Mouse (Mus musculus): ENCODE results near the gene Col28a1. TPM values are rescaled to one million over a fixed set of nuclear protein-coding genes. Genes with fewer than 3 reads are reported as not detected.
"Not testable (repeated sequence)": the region's sequence is repeated elsewhere in the genome, so short reads cannot be mapped to it uniquely, and the experiment has no call there.

The Col28a1 gene
- polyA plus RNA-seq, 1 experiment from 2014 or later = 0.21 TPM

DNA sequence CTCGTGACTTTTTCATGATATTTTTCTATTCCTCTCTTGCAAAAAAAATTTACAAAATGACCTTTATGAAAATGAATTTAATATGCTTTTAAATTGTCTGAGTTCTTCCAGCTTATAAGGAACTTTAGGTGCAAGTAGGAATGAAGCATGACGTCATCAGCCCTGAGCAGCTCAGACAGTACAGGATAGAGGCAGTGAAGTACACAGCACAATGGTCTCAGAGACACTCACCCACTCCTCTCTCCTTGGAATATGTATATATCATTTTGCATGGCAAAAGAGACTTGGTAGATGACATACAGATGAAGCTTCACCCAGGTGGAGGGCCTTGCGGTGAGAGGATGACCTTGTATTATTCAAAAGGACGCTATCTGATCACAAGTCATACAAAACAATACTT is 197.7 kb downstream of the Col28a1 start:
- no peak for TF ChIP-seq CTCF (IDR thresholded peaks at IDR 0.05; ENCODE audit: low read depth)
- Histone ChIP-seq H3K36me3 (ENCODE audit: insufficient read depth, low read length) (no peaks in the 10 kb centered on the region), H3K4me3 (replicated peaks; ENCODE audit: low read depth, low read length) (no peak overlapping the region), H3K27me3 (ENCODE audit: insufficient read depth, low read length) (no peaks in the 10 kb centered on the region), H3K27ac (no peak overlapping the region), H3K9me3 (replicated peaks; ENCODE audit: low read length) (no peaks in the 10 kb centered on the region), H3K9ac (ENCODE audit: low read depth, low read length) (no peak overlapping the region), H3K4me2 (ENCODE audit: low read length) (no peak overlapping the region), H3K4me1 (replicated peaks; ENCODE audit: insufficient read depth, low read length) (no peaks in the 10 kb centered on the region)
- no peak for ATAC-seq (replicated peaks; ENCODE audit: low FRiP score, low read depth)
- 91% methylated on average over 4 of the region's 4 CpGs for WGBS
- no peak for DNase-seq (ENCODE audit: low spot score)

DNA sequence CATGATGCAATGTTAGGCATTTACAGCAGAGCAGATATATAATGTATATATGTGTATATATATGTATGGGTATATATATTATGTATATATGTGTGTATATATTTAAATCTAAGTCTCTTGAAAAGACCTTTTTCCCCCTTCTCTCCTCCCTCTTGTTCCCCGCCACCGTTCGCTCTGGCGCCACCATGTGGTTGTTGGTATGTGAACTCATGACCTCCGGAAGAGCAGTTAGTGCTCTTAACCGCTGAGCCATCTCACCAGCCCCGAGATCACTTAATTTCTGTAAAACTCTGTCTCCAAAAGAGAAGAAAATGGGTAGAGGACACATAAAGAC is 208.8 kb downstream of the Col28a1 start:
- ATAC-seq (replicated peaks; ENCODE audit: low FRiP score, low read depth) = no peak
- TF ChIP-seq CTCF (IDR thresholded peaks at IDR 0.05; ENCODE audit: low read depth) = peak; percentile 69
- peak overlapping the region; percentile 42 for H3K4me2 ChIP-seq (ENCODE audit: low read length)
- peak; percentile 52 for DNase-seq (ENCODE audit: low spot score)
- H3K9ac ChIP-seq (ENCODE audit: low read depth, low read length) = no peak overlapping the region
- 43% methylated on average over 7 of the region's 7 CpGs for WGBS
- no peaks in the 10 kb centered on the region for H3K27me3 ChIP-seq (ENCODE audit: insufficient read depth, low read length)
- no peaks in the 10 kb centered on the region for H3K36me3 ChIP-seq (ENCODE audit: insufficient read depth, low read length)
- no peak overlapping the region for H3K27ac ChIP-seq
- H3K4me3 ChIP-seq (replicated peaks; ENCODE audit: low read depth, low read length) = 0 out of 2 replicates have a peak overlapping the region, but pooled peaks have one; percentile 7
- H3K4me1 ChIP-seq (replicated peaks; ENCODE audit: insufficient read depth, low read length) = no peaks in the 10 kb centered on the region
- H3K9me3 ChIP-seq (replicated peaks; ENCODE audit: low read length) = no peaks in the 10 kb centered on the region

DNA sequence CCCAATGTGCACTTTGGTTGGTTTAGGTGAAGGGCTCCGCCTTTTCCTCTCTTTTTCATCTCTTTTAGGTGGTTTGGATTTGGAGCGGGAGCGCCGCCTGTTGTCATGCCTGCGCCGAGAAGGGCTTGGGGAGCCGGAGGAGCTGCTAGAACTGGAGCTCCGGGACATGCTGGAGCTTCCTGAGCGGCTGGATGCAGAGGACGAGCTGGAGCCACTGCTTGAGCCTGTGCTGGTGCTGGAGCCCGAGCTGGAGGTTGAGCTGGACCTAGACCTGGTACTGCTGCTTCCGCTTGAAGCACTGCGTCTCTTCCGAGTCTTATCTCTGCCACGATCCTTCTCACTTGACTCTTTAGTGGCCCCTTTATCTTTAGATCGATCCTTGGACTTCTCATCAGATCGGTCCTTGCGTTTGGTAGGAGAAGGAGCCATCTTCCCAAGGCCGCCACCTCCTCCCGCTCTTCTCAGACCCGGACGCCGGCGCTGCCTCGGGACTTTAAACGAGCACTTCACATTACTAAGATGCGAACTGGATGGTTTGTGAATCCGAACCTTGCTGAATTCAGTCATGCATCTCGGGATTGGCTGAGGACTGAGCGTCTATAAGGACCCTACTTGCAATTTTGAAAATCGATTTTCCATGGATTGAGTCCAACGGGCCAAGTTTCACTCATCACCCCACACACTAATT is 209.3 kb downstream of the Col28a1 start:
- Histone ChIP-seq H3K4me2 (ENCODE audit: low read length) (peak overlapping the region; percentile 42), H3K4me3 (replicated peaks; ENCODE audit: low read depth, low read length) (0 out of 2 replicates have a peak overlapping the region, but pooled peaks have one; percentile 7)
- WGBS = 60% methylated on average over 32 of the region's 32 CpGs
- H3K27me3 ChIP-seq (ENCODE audit: insufficient read depth, low read length); H3K9ac ChIP-seq (ENCODE audit: low read depth, low read length); DNase-seq (ENCODE audit: low spot score); H3K4me1 ChIP-seq (replicated peaks; ENCODE audit: insufficient read depth, low read length); ATAC-seq (replicated peaks; ENCODE audit: low FRiP score, low read depth); H3K36me3 ChIP-seq (ENCODE audit: insufficient read depth, low read length); H3K9me3 ChIP-seq (replicated peaks; ENCODE audit: low read length); H3K27ac ChIP-seq: not testable (repeated sequence)
- peak; percentile 8; the same call in 1 of the 2 replicates for TF ChIP-seq CTCF (IDR thresholded peaks at IDR 0.05; ENCODE audit: low read depth)

DNA sequence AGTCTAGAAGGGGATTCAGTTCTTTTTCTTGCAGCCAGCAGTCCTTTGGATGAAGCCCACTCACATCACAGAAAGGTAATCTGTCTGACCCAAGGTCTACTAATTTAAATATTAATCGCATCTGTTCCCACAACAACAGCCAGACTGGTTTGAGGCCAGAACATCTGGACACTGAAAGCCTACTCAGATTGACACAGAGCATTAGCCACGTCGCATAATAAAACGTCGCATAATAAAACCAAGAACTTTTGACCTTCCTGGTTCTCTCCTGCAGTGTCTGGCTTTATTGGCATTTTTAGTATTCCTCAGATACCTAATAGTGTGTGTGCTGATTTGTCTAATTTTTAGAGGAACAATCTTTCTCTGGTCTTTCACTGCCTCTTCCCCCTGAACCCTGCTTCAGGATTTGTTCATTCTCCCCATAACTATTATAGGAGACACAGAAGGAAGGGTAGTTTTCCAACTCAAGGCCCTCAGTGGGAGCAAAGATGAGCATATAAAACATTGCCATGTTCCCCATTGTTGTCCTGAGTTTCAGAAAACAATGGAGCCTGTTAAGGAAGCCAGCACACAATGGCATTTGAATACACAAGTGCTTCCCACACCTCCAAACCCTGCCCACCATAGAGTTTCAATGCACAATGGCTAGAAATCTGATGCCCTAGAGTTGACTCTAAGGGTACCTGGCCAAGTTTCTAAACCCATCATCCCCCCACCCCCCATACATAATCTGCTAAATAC is 221.2 kb downstream of the Col28a1 start:
- Histone ChIP-seq H3K9ac (ENCODE audit: low read depth, low read length) (no peak overlapping the region), H3K27me3 (ENCODE audit: insufficient read depth, low read length) (no peaks in the 10 kb centered on the region), H3K9me3 (replicated peaks; ENCODE audit: low read length) (no peaks in the 10 kb centered on the region), H3K4me1 (replicated peaks; ENCODE audit: insufficient read depth, low read length) (no peaks in the 10 kb centered on the region), H3K36me3 (ENCODE audit: insufficient read depth, low read length) (no peaks in the 10 kb centered on the region), H3K27ac (no peak overlapping the region), H3K4me2 (ENCODE audit: low read length) (no peak overlapping the region), H3K4me3 (replicated peaks; ENCODE audit: low read depth, low read length) (no peak overlapping the region)
- ATAC-seq (replicated peaks; ENCODE audit: low FRiP score, low read depth) = no peak
- DNase-seq (ENCODE audit: low spot score) = no peak
- no peak for TF ChIP-seq CTCF (IDR thresholded peaks at IDR 0.05; ENCODE audit: low read depth)
- WGBS = 26% methylated on average over 5 of the region's 5 CpGs

DNA sequence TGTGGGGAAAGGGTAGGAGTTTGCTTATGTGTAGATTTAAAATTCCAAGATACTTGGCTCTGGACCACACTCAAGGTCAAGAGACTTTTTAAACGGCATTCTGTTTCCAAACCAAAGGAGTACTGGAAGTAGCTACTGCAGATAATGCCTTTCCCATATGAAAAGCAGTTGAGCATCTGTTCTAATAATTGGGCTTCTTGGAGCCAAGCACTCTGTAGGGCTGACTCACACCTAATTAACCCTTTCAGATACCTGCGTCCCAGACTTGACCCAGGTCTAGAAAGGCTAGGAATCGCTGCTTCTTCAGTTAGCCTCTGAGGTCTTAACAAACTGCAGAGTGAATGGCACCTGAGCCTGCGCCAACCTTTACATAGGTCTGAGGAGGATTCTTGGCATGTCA is 223.0 kb downstream of the Col28a1 start:
- ATAC-seq (replicated peaks; ENCODE audit: low FRiP score, low read depth) (no peak), DNase-seq (ENCODE audit: low spot score) (no peak)
- Histone ChIP-seq H3K9me3 (replicated peaks; ENCODE audit: low read length) (no peaks in the 10 kb centered on the region), H3K27ac (no peak overlapping the region), H3K4me2 (ENCODE audit: low read length) (no peak overlapping the region), H3K4me1 (replicated peaks; ENCODE audit: insufficient read depth, low read length) (0 out of 2 replicates have a peak, but pooled peaks cover 3% of the 10 kb centered on the region), H3K27me3 (ENCODE audit: insufficient read depth, low read length) (no peaks in the 10 kb centered on the region), H3K36me3 (ENCODE audit: insufficient read depth, low read length) (no peaks in the 10 kb centered on the region), H3K4me3 (replicated peaks; ENCODE audit: low read depth, low read length) (no peak overlapping the region), H3K9ac (ENCODE audit: low read depth, low read length) (no peak overlapping the region)
- no peak for TF ChIP-seq CTCF (IDR thresholded peaks at IDR 0.05; ENCODE audit: low read depth)
- 79% methylated on average over 4 of the region's 4 CpGs for WGBS

DNA sequence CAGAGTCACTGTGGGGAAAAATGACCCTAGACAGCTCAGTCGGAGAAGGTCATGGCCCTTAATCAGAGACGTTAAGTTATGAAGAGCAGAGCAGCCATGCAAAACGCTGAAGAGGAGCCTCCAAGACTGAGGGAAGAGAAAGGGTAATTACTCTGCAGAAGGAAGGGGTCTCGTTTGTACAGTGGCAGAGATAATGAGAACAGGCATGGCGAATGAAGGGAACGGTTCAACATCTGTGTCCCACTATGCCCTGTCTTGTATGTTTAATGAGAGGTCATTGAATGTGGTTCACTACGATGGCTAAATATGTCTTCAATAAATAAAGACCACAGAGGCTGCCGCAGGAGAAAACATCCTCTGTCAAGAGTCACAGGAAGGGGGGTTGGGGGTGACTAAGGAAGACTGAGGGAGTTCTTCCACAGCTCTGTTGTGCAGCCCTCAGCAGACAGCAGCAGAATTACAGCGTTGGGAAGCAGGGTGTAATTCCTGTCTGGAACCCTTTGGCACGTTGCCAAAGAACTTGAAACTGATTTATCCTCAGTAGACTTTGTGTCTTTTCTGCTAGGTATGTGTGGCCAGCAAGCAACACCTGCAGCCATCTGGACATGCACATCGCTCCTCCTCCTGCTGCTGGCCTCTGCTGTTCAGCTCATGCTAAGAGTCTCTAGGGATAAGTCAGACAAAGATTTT is 226.4 kb downstream of the Col28a1 start:
- TF ChIP-seq CTCF (IDR thresholded peaks at IDR 0.05; ENCODE audit: low read depth) = no peak
- H3K4me1 ChIP-seq (replicated peaks; ENCODE audit: insufficient read depth, low read length) = 0 out of 2 replicates have a peak, but pooled peaks cover 3% of the 10 kb centered on the region
- H3K27ac ChIP-seq = no peak overlapping the region
- H3K9me3 ChIP-seq (replicated peaks; ENCODE audit: low read length) = no peaks in the 10 kb centered on the region
- no peak overlapping the region for H3K9ac ChIP-seq (ENCODE audit: low read depth, low read length)
- H3K27me3 ChIP-seq (ENCODE audit: insufficient read depth, low read length) = no peaks in the 10 kb centered on the region
- 9% methylated on average over 11 of the region's 11 CpGs for WGBS
- no peak overlapping the region for H3K4me3 ChIP-seq (replicated peaks; ENCODE audit: low read depth, low read length)
- no peaks in the 10 kb centered on the region for H3K36me3 ChIP-seq (ENCODE audit: insufficient read depth, low read length)
- DNase-seq (ENCODE audit: low spot score) (peak; percentile 71), ATAC-seq (replicated peaks; ENCODE audit: low FRiP score, low read depth) (peak; percentile 84)
- 0 out of 2 replicates have a peak overlapping the region, but pooled peaks have one; percentile 8 for H3K4me2 ChIP-seq (ENCODE audit: low read length)
